Mouse (Mus musculus): ENCODE data around the gene Kdm2b.

DNA sequence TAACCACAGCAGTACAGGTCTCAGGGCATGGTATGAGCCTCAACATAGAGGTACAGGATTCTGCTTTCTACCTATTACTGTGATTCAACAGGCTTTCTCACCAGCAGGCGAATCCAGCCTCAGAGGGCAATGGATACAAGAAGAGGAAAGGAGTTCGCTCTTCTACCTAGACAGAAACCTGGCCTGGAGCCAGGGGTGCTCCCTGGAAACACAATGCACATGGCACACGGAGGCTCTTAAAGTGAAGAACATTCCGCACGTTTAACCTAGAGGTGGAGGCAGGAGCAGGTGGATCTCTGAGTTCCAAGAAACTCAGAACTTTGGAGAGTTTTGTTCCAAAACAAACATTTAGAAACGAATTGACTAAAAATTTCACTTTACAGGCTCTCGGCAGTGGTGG, 58.6 kb downstream of the Kdm2b start:
- TF ChIP-seq GATA1 (IDR thresholded peaks at IDR 0.05; ENCODE audit: low read length) (no peak), TAL1 (IDR thresholded peaks at IDR 0.05; ENCODE audit: low read length) (no peak)

All from erythroblast, embryonic 14.5 days (primary cell).